Mouse (Mus musculus) embryonic stem cell, embryonic (primary cell): ENCODE results near the gene Elf2.

Source experiments
- CTCF ChIA-PET, 4 experiments: fragments of 300-600 bp in 2 of 4; fragments of 350-600 bp in 2 of 4; sonication (Branson Sonifier 250); formaldehyde crosslinking; loops; one replicate each; lab custom pipeline; 2022; ENCODE audit warnings: inconsistent platforms in 2 of 4; lab: Charles Lee
- POLR2A ChIA-PET, 4 experiments: fragments of 300-600 bp in 2 of 4; fragments of 350-600 bp in 2 of 4; sonication (Branson Sonifier 250); formaldehyde crosslinking; loops; one replicate each; lab custom pipeline; 2022; ENCODE audit warnings: antibody characterized with exemption in 4 of 4, inconsistent platforms in 1 of 4; lab: Charles Lee

Gene Elf2

GRCm38 (mm10) chr3:51209503-51210314 lies 130.8 kb downstream of the Elf2 start:
- CTCF ChIA-PET: interaction anchor here in 2 of 4 experiments (0.6 to 1.0 kb wide), 4 partner anchors 9 to 24 kb away, joined by 3 to 15 read pairs (median 3); no protein-coding TSS in a partner anchor
- POLR2A ChIA-PET: interaction anchor here (0.6 to 1.6 kb wide), 8 partner anchors 8 to 288 kb away, joined by 3 to 6 read pairs (median 5); partner anchors contain the start of gene Noct (in 2 of the 4)

- POLR2A ChIA-PET: interaction anchor here in 3 of 4 experiments (0.5 to 2.6 kb wide), 4 partner anchors 9 to 178 kb away, joined by 3 to 12 read pairs (median 4); partner anchors contain the start of gene Noct (in 2 of the 3)
- CTCF ChIA-PET: interaction anchor here in 2 of 4 experiments (0.6 to 1.2 kb wide), 4 partner anchors 13 to 157 kb away, joined by 3 to 5 read pairs (median 4); no protein-coding TSS in a partner anchor
These were observed 131.8 kb downstream of the Elf2 start for GRCm38 (mm10) chr3:51208633-51209032.

DNA sequence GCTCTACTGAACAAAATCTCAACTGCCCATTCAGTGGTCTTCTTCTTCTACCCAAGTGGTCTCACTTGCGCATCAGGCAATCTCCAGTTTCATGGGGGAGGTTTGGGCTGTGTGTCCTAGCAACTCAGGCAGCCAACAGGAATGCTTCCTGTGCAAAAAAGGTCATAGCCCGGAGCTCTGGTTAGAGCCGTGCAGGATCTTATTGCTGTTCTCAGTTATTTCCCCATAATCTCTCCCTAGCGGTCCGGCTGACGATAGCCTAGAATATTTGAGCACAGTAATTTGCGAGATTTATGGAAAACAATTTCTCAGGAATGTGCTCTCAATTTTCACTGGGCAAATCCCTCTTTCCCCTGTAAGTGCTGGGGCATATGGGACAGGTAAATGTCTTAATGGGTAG lies 133.9 kb downstream of the Elf2 start:
- CTCF ChIA-PET: no interaction called here
- POLR2A ChIA-PET: interaction anchor here in 1 of 4 experiments (2.6 kb wide), 1 partner anchor 18 kb away, joined by 12 read pairs; the partner anchor contains the start of gene Noct

GRCm38 (mm10) chr3:51204897-51205296 lies 135.6 kb downstream of the Elf2 start:
- POLR2A ChIA-PET: interaction anchor here in 2 of 4 experiments (0.6 to 0.8 kb wide), 4 partner anchors 49 to 762 kb away, joined by 3 read pairs; no protein-coding TSS in a partner anchor
- CTCF ChIA-PET: interaction anchor here in 2 of 4 experiments (1.2 to 1.4 kb wide), 2 partner anchors 12 to 30 kb away, joined by 3 read pairs; no protein-coding TSS in a partner anchor

DNA sequence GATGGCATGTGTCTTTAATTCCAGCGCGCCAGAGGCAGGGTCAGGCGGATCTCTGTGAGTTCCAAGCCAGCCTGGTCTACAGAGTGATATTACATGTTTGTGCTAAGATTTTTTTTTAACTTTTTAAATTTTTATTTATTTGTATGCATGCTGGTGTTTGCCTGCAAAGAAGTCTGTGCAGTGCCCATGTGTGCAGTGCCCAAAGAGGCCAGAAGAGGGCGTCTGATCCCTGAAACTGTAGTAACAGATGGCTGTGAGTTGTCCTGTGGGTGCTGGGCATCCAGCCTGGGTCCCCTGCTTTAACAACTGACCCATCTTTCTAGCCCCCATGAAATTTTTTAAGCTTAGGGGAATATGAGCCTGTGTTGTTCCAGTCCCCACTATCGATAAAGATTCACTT lies 136.0 kb downstream of the Elf2 start:
- POLR2A ChIA-PET: interaction anchor here in 2 of 4 experiments (0.6 to 0.8 kb wide), 4 partner anchors 49 to 762 kb away, joined by 3 read pairs; no protein-coding TSS in a partner anchor
- CTCF ChIA-PET: interaction anchor here in 2 of 4 experiments (1.2 to 1.4 kb wide), 2 partner anchors 11 to 30 kb away, joined by 3 read pairs; no protein-coding TSS in a partner anchor

DNA sequence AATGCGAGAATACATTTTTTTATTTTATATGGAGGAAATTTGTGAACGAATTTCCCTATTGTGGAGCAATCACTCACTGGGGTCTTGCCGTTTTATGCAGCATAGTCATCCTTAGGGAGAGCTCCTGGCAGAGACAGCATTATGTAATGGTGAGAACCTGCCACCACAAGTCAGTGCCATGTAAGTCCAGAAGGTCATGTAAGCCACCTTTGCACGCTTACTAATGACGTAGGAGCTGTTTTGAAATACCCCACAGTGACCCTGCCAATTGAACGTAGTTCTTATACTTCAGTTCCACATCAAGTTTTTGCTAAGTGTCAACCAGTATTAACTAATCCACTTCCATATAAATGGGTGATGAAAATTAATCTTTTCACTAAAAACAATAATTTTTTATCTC lies 136.6 kb downstream of the Elf2 start:
- POLR2A ChIA-PET: no interaction called here
- CTCF ChIA-PET: interaction anchor here in 2 of 4 experiments (1.2 to 2.2 kb wide), 3 partner anchors 11 to 31 kb away, joined by 3 to 6 read pairs (median 3); no protein-coding TSS in a partner anchor
